Mouse (Mus musculus): ENCODE results near the gene Helz. TPM values are rescaled to one million over a fixed set of nuclear protein-coding genes. Genes with fewer than 3 reads are reported as not detected.
A peak's percentile ranks its signal among the peaks of the same experiment; 100 is the strongest.

Gene Helz
- polyA plus RNA-seq, 1 experiment from 2014 or later = 13.9 TPM

DNA sequence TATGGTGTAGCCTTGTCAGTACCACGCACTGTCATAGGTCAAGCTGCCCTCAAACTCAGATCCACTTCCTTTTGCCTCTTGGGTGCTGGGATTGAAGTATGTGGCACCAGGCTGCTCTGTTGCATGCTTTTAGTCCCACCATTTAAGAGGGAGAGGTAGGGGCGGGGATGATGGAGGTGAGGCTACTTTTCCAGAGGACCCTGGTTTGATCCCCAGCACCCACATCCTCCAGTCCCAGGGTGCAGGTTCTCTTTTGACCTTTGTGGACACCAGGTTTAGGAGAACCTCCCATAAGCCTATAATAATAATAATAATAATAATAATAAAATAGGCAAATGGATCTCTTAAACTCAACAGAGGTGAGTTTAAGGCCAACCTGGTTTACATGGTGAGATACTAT, 23.6 kb downstream of the Helz start:
- Histone ChIP-seq H3K4me1 (ENCODE audit: control insufficient read depth, insufficient read depth, low read length) (peaks cover 30% of the 10 kb centered on the region), H3K9me3 (replicated peaks; ENCODE audit: control insufficient read depth, low read length) (no peaks in the 10 kb centered on the region), H3K4me2 (ENCODE audit: low read depth, low read length) (no peak overlapping the region), H3K9ac (ENCODE audit: low read length) (no peak overlapping the region), H3K27me3 (ENCODE audit: control insufficient read depth, insufficient read depth, low read length) (no peaks in the 10 kb centered on the region), H3K4me3 (ENCODE audit: low read length) (no peak overlapping the region), H3K27ac (ENCODE audit: low read length) (no peak overlapping the region), H3K36me3 (ENCODE audit: control insufficient read depth, insufficient read depth) (peaks cover 18% of the 10 kb centered on the region)
- 98% methylated on average over 2 of the region's 2 CpGs for WGBS
- no peak for ATAC-seq (replicated peaks; ENCODE audit: extremely low read depth, insufficient read depth, low FRiP score)

DNA sequence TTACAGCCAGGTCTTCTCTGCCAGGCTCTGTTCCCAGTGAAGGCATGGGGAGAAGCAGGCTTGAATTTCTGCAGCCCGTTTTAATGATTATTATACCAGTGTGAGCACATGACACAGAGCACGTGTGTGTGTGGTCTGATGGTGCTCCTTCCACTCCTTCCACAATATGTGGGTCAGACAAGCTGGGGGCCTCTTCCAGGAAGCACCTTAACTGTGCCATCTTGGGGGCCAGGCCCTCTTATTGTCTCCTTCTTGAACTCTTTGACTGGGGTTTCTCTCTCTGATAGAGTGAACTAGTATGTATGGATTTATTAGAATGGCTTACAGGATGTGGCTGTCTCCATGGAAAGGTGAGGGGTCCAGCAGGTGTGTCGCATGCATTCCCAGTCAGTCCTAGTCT, 24.8 kb downstream of the Helz start:
- peaks cover 15% of the 10 kb centered on the region for H3K36me3 ChIP-seq (ENCODE audit: control insufficient read depth, insufficient read depth)
- H3K4me3 ChIP-seq (ENCODE audit: low read length) = no peak overlapping the region
- no peak overlapping the region for H3K9ac ChIP-seq (ENCODE audit: low read length)
- no peaks in the 10 kb centered on the region for H3K9me3 ChIP-seq (replicated peaks; ENCODE audit: control insufficient read depth, low read length)
- peaks cover 30% of the 10 kb centered on the region for H3K4me1 ChIP-seq (ENCODE audit: control insufficient read depth, insufficient read depth, low read length)
- no peaks in the 10 kb centered on the region for H3K27me3 ChIP-seq (ENCODE audit: control insufficient read depth, insufficient read depth, low read length)
- ATAC-seq (replicated peaks; ENCODE audit: extremely low read depth, insufficient read depth, low FRiP score) = no peak
- WGBS = 82% methylated on average over 3 of the region's 3 CpGs
- H3K4me2 ChIP-seq (ENCODE audit: low read depth, low read length) = no peak overlapping the region
- peak overlapping the region; percentile 19; the same call in 1 of the 2 replicates for H3K27ac ChIP-seq (ENCODE audit: low read length)

DNA sequence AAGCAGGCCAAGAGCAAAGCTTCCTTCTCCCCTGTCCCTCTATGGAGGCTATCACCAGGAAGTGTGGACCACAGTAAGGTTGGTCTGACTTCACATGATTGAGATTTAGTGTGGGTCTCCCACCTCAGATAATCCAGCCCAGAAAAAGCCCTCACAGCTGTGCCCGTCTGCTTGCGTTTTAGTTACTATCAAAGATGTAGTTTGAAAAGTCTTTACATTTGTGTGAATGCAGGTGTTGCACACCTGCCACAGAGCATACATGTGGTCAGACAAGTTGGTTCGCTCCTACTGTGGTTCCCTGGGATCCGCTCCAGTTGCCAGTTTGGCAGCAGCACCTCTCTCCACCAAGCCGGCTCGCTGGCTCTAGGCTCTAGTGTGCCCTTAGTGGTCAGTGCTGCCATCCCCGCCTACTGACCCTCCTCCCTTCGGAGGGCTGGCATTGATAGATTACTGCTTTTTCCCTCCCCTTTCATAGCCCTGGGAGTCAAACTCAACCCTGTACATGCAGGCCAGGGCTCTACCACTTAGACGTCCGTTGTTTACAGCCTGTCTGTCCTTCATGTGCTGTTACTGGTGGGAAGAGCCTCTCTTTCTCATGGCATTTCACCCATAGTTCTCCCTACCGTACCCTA, 25.4 kb downstream of the Helz start:
- Histone ChIP-seq H3K4me3 (ENCODE audit: low read length) (no peak overlapping the region), H3K27ac (ENCODE audit: low read length) (peak overlapping the region; percentile 64), H3K9ac (ENCODE audit: low read length) (peak overlapping the region; percentile 18), H3K27me3 (ENCODE audit: control insufficient read depth, insufficient read depth, low read length) (no peaks in the 10 kb centered on the region), H3K9me3 (replicated peaks; ENCODE audit: control insufficient read depth, low read length) (no peaks in the 10 kb centered on the region), H3K36me3 (ENCODE audit: control insufficient read depth, insufficient read depth) (peaks cover 14% of the 10 kb centered on the region), H3K4me2 (ENCODE audit: low read depth, low read length) (no peak overlapping the region), H3K4me1 (ENCODE audit: control insufficient read depth, insufficient read depth, low read length) (peaks cover 30% of the 10 kb centered on the region)
- ATAC-seq (replicated peaks; ENCODE audit: extremely low read depth, insufficient read depth, low FRiP score) = 0 out of 2 replicates have a peak, but pooled peaks have one; percentile 12
- WGBS = 43% methylated on average over 11 of the region's 11 CpGs

DNA sequence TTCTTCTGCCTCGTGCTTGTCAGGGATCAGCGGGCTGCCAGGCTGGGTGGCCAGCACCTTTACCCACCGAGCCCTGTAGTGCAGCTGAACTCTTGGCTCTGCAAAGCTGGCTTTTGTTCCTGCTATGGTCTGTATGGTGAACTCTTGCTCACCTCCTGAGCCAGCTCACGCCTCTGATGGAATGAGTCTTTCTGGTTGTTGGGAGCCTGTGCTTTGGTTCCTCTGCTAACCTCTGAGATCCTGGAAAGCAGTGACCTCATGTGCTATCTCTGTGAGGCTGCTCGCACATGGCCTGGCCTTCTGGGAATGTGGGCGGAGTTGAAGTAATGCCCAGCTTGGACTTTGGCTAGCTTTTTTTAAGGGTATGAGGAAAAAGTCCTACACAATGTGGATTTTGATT, 26.1 kb downstream of the Helz start:
- 20% methylated on average over 6 of the region's 6 CpGs for WGBS
- H3K4me1 ChIP-seq (ENCODE audit: control insufficient read depth, insufficient read depth, low read length) = peaks cover 32% of the 10 kb centered on the region
- H3K9me3 ChIP-seq (replicated peaks; ENCODE audit: control insufficient read depth, low read length) = no peaks in the 10 kb centered on the region
- peaks cover 16% of the 10 kb centered on the region for H3K36me3 ChIP-seq (ENCODE audit: control insufficient read depth, insufficient read depth)
- peak; percentile 75 for ATAC-seq (replicated peaks; ENCODE audit: extremely low read depth, insufficient read depth, low FRiP score)
- H3K9ac ChIP-seq (ENCODE audit: low read length) = peak overlapping the region; percentile 18; the same call in 1 of the 2 replicates
- no peak overlapping the region for H3K4me2 ChIP-seq (ENCODE audit: low read depth, low read length)
- no peak overlapping the region for H3K4me3 ChIP-seq (ENCODE audit: low read length)
- H3K27ac ChIP-seq (ENCODE audit: low read length) = peak overlapping the region; percentile 64
- H3K27me3 ChIP-seq (ENCODE audit: control insufficient read depth, insufficient read depth, low read length) = no peaks in the 10 kb centered on the region

DNA sequence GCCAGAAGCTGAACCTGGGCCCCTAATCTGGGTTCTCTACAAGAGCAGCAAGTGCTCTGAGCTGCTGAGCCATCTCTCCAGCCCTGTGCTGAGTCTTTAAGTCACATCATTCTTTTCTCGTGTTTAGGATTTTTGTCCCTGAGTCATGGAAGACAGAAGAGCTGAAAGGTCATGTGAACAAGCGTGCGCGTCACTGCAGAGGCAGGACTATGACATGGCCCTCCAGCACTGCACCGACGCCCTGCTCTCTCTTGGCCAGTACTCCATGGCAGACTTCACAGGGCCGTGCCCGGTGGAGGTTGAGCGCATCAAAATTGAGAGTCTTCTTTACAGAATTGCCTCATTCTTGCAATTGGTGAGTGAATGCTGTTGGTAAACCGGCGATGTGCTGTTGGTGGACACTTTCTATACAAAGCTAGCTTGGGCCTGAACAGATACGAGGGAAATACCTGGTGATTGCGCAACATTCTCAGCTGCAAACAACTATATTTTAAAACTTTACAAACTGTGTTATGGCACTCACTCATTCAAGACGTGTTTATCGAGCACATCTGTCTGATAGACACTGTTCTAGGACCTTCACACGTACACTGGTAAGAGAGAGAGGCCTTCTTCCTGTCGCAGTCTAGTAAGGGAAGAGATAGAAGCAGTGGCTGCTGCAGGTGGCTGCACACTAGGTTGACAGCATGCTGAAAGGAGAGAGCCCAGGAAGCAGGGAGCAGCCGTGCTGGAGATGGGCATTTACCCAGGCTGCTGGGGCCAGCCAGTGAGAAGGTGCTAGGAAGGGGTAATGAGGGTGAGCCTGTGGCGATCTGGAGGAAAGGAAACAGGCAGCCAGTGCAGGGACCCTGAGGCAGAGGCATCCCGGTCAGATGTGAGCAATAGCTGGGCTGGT, 27.3 kb downstream of the Helz start:
- peaks cover 23% of the 10 kb centered on the region for H3K36me3 ChIP-seq (ENCODE audit: control insufficient read depth, insufficient read depth)
- 0 out of 2 replicates have a peak, but pooled peaks have one; percentile 5 for ATAC-seq (replicated peaks; ENCODE audit: extremely low read depth, insufficient read depth, low FRiP score)
- WGBS = 87% methylated on average over 20 of the region's 20 CpGs

DNA sequence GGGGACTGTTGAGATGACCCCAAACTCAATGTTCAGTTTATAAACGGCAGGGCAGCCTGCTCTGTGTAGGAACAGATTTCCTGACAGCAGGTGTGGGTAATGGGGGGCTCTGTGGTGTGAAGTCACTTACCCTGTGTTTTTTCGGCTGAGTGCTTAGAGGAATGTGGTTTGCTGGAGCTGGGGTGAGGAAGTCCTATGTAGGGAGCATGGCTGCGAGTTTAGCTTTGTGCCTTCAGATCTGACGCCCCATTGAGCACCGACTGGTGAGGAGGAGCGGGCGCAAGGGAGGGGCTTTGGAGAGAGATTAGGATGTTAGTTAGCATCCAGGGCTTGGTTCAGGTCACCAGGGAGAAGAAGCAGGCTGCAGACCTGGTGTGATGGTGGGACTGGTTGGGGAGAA, 28.5 kb downstream of the Helz start:
- Histone ChIP-seq H3K36me3 (ENCODE audit: control insufficient read depth, insufficient read depth) (peaks cover 23% of the 10 kb centered on the region), H3K27ac (ENCODE audit: low read length) (no peak overlapping the region), H3K4me2 (ENCODE audit: low read depth, low read length) (no peak overlapping the region), H3K4me3 (ENCODE audit: low read length) (no peak overlapping the region), H3K27me3 (ENCODE audit: control insufficient read depth, insufficient read depth, low read length) (no peaks in the 10 kb centered on the region), H3K4me1 (ENCODE audit: control insufficient read depth, insufficient read depth, low read length) (peaks cover 32% of the 10 kb centered on the region), H3K9ac (ENCODE audit: low read length) (no peak overlapping the region), H3K9me3 (replicated peaks; ENCODE audit: control insufficient read depth, low read length) (no peaks in the 10 kb centered on the region)
- no peak for ATAC-seq (replicated peaks; ENCODE audit: extremely low read depth, insufficient read depth, low FRiP score)
- WGBS = 86% methylated on average over 7 of the region's 7 CpGs

More for the DNA sequence above, 27.3 kb downstream of the Helz start:
- Histone ChIP-seq H3K4me3 (ENCODE audit: low read length) (no peak overlapping the region), H3K27ac (ENCODE audit: low read length) (peak overlapping the region; percentile 25; the same call in 1 of the 2 replicates), H3K4me1 (ENCODE audit: control insufficient read depth, insufficient read depth, low read length) (peaks cover 32% of the 10 kb centered on the region), H3K9ac (ENCODE audit: low read length) (no peak overlapping the region), H3K9me3 (replicated peaks; ENCODE audit: control insufficient read depth, low read length) (no peaks in the 10 kb centered on the region), H3K4me2 (ENCODE audit: low read depth, low read length) (no peak overlapping the region), H3K27me3 (ENCODE audit: control insufficient read depth, insufficient read depth, low read length) (no peaks in the 10 kb centered on the region)

DNA sequence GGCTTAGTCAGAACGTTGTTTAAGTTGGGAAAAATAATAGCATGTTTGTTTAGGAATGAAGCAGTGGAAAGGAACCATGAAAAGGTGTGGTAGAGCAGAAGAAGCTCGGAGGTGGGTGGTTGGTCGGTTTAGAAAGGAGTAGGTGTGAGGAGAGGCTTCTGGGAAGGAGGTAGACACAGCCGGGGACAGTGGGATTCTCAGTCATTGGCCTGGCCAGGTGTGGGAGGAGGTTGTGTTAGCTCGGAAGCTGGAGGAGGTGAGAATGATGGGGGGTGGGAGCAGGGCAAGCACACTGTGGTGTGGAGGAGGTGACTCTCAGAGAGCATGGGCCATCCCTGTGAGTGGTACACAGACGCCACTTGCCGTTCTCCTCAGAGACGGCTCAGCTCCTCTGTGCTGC, 29.7 kb downstream of the Helz start:
- H3K36me3 ChIP-seq (ENCODE audit: control insufficient read depth, insufficient read depth) = peaks cover 26% of the 10 kb centered on the region
- H3K27ac ChIP-seq (ENCODE audit: low read length) = no peak overlapping the region
- H3K4me2 ChIP-seq (ENCODE audit: low read depth, low read length) = no peak overlapping the region
- no peak overlapping the region for H3K9ac ChIP-seq (ENCODE audit: low read length)
- WGBS = 66% methylated on average over 8 of the region's 8 CpGs
- no peak for ATAC-seq (replicated peaks; ENCODE audit: extremely low read depth, insufficient read depth, low FRiP score)
- H3K4me1 ChIP-seq (ENCODE audit: control insufficient read depth, insufficient read depth, low read length) = peaks cover 26% of the 10 kb centered on the region
- no peaks in the 10 kb centered on the region for H3K27me3 ChIP-seq (ENCODE audit: control insufficient read depth, insufficient read depth, low read length)
- no peaks in the 10 kb centered on the region for H3K9me3 ChIP-seq (replicated peaks; ENCODE audit: control insufficient read depth, low read length)
- H3K4me3 ChIP-seq (ENCODE audit: low read length) = no peak overlapping the region

DNA sequence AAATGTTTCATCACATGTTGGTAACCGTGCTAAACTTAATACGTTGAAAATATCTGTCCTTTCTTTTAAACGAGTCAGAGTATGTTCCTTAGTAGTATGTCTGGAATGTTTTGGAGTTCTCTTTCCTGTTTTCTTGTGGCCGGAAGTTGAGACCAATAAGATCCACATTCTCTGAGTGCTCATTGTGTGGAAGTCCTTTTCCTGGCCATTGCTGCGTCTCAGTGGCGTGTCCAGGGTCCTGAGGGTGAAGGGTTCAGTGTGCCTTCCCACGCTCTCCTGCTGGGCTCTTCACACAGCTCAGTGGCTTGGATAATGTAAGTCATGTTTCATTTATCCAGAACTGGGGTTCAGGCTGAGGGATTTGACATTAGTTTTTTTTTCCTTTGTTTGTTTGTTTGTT, 30.5 kb downstream of the Helz start:
- Histone ChIP-seq H3K9ac (ENCODE audit: low read length) (no peak overlapping the region), H3K27ac (ENCODE audit: low read length) (no peak overlapping the region), H3K9me3 (replicated peaks; ENCODE audit: control insufficient read depth, low read length) (no peaks in the 10 kb centered on the region), H3K27me3 (ENCODE audit: control insufficient read depth, insufficient read depth, low read length) (no peaks in the 10 kb centered on the region), H3K4me2 (ENCODE audit: low read depth, low read length) (no peak overlapping the region), H3K4me3 (ENCODE audit: low read length) (no peak overlapping the region), H3K36me3 (ENCODE audit: control insufficient read depth, insufficient read depth) (peaks cover 26% of the 10 kb centered on the region), H3K4me1 (ENCODE audit: control insufficient read depth, insufficient read depth, low read length) (peaks cover 17% of the 10 kb centered on the region)
- 59% methylated on average over 7 of the region's 7 CpGs for WGBS
- ATAC-seq (replicated peaks; ENCODE audit: extremely low read depth, insufficient read depth, low FRiP score) = no peak

DNA sequence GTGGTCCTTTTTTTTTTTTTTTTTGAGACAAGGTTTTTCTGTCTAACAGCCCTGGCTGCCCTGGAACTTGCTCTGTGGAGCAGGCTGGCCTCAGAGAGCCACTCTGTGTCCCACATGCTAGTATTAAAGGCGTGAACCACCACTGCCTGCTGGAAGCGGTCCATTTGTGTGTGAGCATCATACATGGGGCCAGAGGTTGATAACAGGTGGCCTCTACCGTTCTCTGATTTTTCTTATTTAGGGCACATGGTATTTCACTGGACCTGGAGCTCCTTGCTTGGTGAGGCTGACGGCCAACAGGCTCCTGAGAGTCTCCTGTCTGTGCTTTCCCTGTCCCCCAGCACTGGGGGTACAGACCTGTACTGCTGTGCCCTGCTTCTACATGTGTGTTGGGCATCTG, 33.1 kb downstream of the Helz start:
- WGBS = 89% methylated on average over 4 of the region's 4 CpGs
- Histone ChIP-seq H3K27me3 (ENCODE audit: control insufficient read depth, insufficient read depth, low read length) (no peaks in the 10 kb centered on the region), H3K9ac (ENCODE audit: low read length) (no peak overlapping the region), H3K36me3 (ENCODE audit: control insufficient read depth, insufficient read depth) (peaks cover 19% of the 10 kb centered on the region), H3K4me2 (ENCODE audit: low read depth, low read length) (no peak overlapping the region), H3K9me3 (replicated peaks; ENCODE audit: control insufficient read depth, low read length) (no peaks in the 10 kb centered on the region), H3K4me3 (ENCODE audit: low read length) (no peak overlapping the region), H3K27ac (ENCODE audit: low read length) (no peak overlapping the region), H3K4me1 (ENCODE audit: control insufficient read depth, insufficient read depth, low read length) (peaks cover 4% of the 10 kb centered on the region; the same call in 1 of the 2 replicates)
- no peak for ATAC-seq (replicated peaks; ENCODE audit: extremely low read depth, insufficient read depth, low FRiP score)

Data from heart, embryonic 16.5 days (tissue).